Mouse (Mus musculus) spleen, adult 2 months (tissue): ENCODE measurements around the gene Pigp. TPM values are rescaled to one million over a fixed set of nuclear protein-coding genes. Genes with fewer than 3 reads are reported as not detected.
"Not testable (repeated sequence)": the region's sequence is repeated elsewhere in the genome, so short reads cannot be mapped to it uniquely, and the experiment has no call there.

Source experiments
- DNase-seq, 2 experiments: peaks; one replicate each; pipeline versions ENCODE4 v3.0.0 to v3.0.0-alpha.2; 2012 to 2021; ENCODE audit warnings: low spot score in 2 of 2, low read depth in 1 of 2
- H3K27ac ChIP-seq: fragments of 200-500 bp; 2 replicates; pipeline ENCODE4 v1.5.1; 2012; ENCODE audit warnings: low read length, inconsistent platforms; ENCODE audit not compliant: insufficient read depth
- H3K27me3 ChIP-seq: fragments of 200-500 bp; 2 replicates; pipeline ENCODE4 v1.6.1; 2012; ENCODE audit warnings: mild to moderate bottlenecking, moderate library complexity, low read length, inconsistent platforms; ENCODE audit not compliant: control insufficient read depth, insufficient read depth
- H3K36me3 ChIP-seq: fragments of 200-500 bp; 2 replicates; pipeline ENCODE4 v1.6.1; 2012; ENCODE audit warnings: mild to moderate bottlenecking, low read length, inconsistent platforms; ENCODE audit not compliant: control insufficient read depth, insufficient read depth
- H3K4me1 ChIP-seq: fragments of 200-500 bp; 2 replicates; pipeline ENCODE4 v1.6.1; 2011; ENCODE audit warnings: inconsistent platforms; ENCODE audit not compliant: control insufficient read depth, insufficient read depth, insufficient read length
- H3K4me3 ChIP-seq: fragments of 200-500 bp; 2 replicates; pipeline ENCODE4 v1.5.1; 2011; ENCODE audit warnings: mild to moderate bottlenecking, inconsistent platforms; ENCODE audit not compliant: insufficient read depth, insufficient read length; ENCODE audit errors: extremely low read depth
- CTCF ChIP-seq: fragments of 200-500 bp; IDR thresholded peaks from 2 replicates; pipeline ENCODE4 v1.5.1; 2011; ENCODE audit warnings: mild to moderate bottlenecking, inconsistent platforms; ENCODE audit not compliant: insufficient read depth, insufficient read length, insufficient replicate concordance; ENCODE audit errors: extremely low read depth
- POLR2A ChIP-seq: fragments of 200-500 bp; IDR thresholded peaks from 2 replicates; pipeline ENCODE4 v1.6.1; 2011; ENCODE audit warnings: low read depth, low read length, inconsistent platforms
- WGBS: fragments of 180-500 bp; shearing (Covaris S2); methylation state at CpG from one replicate; pipeline ENCODE4 v1.1.7; 2018; 5-methylcytosine and 5-hydroxymethylcytosine counted together
- polyA plus RNA-seq: library from polyadenylated mRNA; depleted of rRNA; stranded (reverse); fragments of >200 nt; gene quantifications from 2 replicates; pipeline ENCODE4 v1.2.3, GENCODE M21; 2012

Pigp gene
- polyA plus RNA-seq, 1 experiment = 8.8 TPM

DNA sequence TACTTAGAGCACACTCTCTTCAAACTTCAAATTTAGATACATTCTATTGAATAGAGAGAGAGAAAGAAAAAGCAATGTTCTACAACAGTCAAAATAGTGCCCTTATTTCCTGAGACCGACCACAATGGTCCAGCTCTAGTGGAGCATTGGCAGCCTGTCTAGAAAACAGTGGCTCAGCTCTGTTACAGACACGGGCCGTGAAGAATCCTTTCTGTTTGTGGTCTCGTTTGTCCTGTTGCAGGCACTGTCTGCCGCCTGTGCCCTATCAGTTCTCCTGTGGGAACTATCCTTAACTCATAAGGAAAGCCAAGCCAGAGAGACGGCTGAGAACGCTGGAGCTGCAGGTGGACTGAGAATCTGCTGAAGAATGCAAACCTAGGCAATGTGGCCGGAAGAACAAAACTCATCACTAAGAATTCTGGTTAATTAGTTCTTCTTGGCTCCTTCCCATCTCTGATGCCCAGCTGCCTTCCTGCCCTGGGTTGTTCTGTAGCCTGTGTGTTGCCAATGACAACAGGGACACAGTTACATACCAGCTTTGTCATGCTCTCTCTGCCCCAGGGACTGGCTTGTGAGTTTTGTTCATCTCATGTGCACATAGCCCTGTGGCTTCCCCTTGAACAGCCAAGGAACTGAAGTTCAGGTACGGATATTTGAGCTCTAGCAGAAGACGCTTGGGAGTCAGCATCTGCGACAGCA is 21.9 kb downstream of the Pigp start:
- Histone ChIP-seq H3K4me1 (peaks cover 5% of the 10 kb centered on the region; the same call in 1 of the 2 replicates), H3K27ac (no peak overlapping the region), H3K27me3 (no peaks in the 10 kb centered on the region), H3K36me3 (no peaks in the 10 kb centered on the region), H3K4me3 (no peak overlapping the region)
- WGBS = 41% methylated on average over 11 of the region's 11 CpGs
- DNase-seq = no peak
- TF ChIP-seq CTCF (no peak), POLR2A (no peak)

DNA sequence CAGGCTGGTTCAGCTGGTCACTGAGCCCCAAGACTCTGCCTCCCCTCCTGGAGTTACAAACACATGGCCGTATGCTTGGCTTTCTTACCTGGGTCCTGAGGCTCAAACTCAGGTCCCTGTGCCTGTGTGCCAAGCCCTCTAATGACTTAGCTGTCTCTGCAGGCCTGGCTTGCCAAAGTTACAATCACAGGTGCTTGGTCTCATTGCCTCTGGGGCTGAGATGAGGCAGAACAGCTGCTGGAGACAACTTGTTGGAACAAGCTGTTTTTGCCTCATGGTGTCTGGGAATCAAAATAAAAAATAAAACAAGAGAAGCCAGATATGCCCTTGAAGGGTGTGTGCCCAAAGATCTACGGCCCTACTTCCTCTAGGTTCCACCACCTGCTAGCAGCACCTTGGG is 22.9 kb downstream of the Pigp start:
- no peak for DNase-seq
- TF ChIP-seq CTCF = no peak
- no peak for TF ChIP-seq POLR2A
- 66% methylated on average over 2 of the region's 2 CpGs for whole genome bisulfite sequencing
- Histone ChIP-seq H3K4me1 (peaks cover 5% of the 10 kb centered on the region; the same call in 1 of the 2 replicates), H3K27ac (no peak overlapping the region), H3K4me3 (no peak overlapping the region), H3K27me3 (no peaks in the 10 kb centered on the region), H3K36me3 (no peaks in the 10 kb centered on the region)

DNA sequence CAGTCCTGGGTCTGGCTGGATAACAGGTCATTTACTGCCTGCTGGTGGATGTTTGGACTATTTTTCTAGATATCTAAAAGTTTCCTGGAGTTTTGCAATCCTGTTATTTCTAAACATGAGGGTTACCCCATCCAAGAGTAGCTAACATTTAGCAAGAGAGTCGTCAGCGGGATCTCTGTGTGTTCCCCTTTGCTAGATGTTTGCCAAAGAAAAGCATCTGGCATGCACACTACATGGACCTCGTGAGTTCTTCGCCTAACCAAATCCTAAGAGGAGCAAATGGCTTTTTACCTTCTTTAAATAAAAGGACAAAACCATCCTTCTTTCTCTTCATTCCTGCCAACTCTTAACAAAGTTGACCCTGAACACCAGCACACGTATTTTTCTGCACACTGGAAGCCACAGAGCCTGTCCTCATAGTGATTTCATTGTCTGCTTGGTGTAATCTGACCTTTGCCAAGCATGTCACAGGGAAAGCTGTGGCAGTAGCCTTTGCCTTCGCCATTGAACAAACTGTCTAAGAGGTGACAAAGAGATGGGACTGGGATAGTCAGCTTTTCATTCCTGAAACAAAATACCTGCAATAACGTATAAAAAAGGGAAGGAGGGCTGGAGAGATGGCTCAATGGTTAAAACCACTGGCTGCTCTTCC is 24.4 kb downstream of the Pigp start:
- H3K27me3 ChIP-seq = no peaks in the 10 kb centered on the region
- WGBS = 86% methylated on average over 7 of the region's 7 CpGs
- peaks cover 5% of the 10 kb centered on the region; the same call in 1 of the 2 replicates for H3K4me1 ChIP-seq
- H3K36me3 ChIP-seq = no peaks in the 10 kb centered on the region
- TF ChIP-seq POLR2A = no peak
- no peak for TF ChIP-seq CTCF
- no peak overlapping the region for H3K4me3 ChIP-seq
- H3K27ac ChIP-seq = no peak overlapping the region
- no peak for DNase-seq

DNA sequence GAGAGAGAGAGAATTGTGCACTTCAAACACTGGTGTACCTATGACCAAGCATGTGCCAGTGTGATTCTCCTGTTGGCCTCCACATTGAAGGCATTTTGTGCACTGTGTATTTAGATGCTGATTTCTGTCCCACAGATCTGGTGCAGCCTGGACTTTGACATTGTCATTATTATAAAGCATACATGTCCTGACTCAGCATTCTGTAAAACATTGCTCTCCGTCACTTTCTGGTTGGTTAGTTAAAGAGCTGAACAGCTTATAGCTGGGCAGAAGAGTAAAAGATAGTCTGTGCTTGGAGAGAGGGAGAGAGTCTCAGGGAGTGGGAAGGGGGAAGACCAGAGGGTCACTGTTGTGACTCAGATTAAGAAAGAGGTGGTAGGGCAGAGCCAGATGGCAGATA is 25.9 kb downstream of the Pigp start:
- Histone ChIP-seq H3K36me3 (no peaks in the 10 kb centered on the region), H3K4me3 (no peak overlapping the region), H3K27me3 (no peaks in the 10 kb centered on the region), H3K27ac (no peak overlapping the region), H3K4me1 (peaks cover 5% of the 10 kb centered on the region; the same call in 1 of the 2 replicates)
- TF ChIP-seq POLR2A = no peak
- no peak for TF ChIP-seq CTCF
- no peak for DNase-seq
- WGBS = 94% methylated on average over 1 of the region's 1 CpGs

DNA sequence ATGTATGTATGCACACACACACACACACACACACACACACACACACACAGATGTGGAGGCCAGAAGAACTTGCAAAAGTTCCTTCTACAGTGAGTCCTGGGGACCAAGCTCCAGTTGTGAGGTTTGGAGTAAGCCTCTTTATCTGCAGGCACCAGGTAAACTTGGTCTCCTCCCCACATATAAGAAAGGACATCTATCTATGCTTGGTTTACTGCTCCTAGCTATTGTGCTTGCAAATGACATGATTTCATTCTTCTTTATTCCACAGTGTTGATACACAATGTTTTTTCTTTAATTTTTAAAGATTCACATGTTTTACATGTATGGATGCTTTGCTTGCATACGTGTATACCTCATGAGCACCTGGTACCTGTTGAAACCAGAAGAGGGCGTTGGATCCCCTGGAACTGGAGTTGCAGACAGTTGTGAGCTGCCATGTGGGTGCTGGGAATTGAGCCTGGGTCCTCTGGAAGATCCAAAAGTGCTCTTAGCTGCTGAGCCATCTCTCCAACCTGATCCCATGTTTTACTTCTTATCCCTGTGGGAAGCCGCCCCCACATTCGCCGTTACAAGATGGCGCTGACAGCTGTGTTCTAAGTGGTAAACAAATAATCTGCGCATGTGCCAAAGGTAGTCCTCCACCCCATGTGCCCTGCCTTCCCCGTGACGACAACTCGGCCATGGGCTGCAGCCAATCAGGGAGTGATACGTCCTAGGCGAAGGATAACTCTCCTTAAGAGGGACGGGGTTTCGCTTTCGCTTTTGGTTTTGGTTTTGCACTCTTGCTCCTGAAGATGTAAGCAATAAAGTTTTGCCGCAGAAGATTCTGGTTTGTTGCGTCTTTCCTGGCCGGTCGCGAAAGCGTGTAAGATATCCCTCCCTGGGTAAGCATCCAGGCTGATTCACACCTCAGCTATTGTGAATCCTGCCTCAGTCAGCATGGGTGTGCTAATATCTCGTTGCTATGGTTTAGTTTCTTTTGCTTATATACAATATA is 32.2 kb downstream of the Pigp start:
- not testable (repeated sequence) for DNase-seq, H3K36me3 ChIP-seq, H3K27ac ChIP-seq, H3K4me1 ChIP-seq, H3K27me3 ChIP-seq, H3K4me3 ChIP-seq
- 92% methylated on average over 21 of the region's 22 CpGs for WGBS

DNA sequence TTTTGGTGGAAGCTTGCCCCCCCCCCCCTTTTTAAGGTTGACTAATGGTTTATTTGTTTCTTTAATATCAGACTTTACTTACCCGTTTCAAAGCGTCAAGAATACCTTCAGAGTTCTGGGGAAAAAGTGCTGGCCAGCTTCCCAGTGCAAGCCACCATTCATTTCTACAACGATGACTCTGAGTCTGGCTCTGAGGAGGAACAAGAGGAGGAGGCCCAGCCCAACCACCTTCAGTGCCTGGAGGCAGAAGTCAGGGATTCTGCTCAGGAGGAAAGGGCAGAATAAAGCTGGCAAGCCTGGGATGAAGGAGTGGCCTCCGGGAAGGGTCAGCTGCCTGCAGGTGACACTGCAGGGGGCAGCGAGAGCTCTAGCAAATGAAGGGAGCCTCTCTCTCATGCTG is 36.0 kb downstream of the Pigp start:
- no peaks in the 10 kb centered on the region for H3K36me3 ChIP-seq
- no peak overlapping the region for H3K27ac ChIP-seq
- no peaks in the 10 kb centered on the region for H3K4me1 ChIP-seq
- no peak overlapping the region for H3K4me3 ChIP-seq
- 55% methylated on average over 5 of the region's 5 CpGs for WGBS
- TF ChIP-seq POLR2A (no peak), CTCF (no peak)
- H3K27me3 ChIP-seq = no peaks in the 10 kb centered on the region
- DNase-seq = no peak
